Mouse (Mus musculus) bone marrow macrophage, adult 2 months (primary cell): ENCODE results near the gene Tatdn2. TPM values are rescaled to one million over a fixed set of nuclear protein-coding genes. Genes with fewer than 3 reads are reported as not detected.

ENCODE experiments used
- H3K27ac ChIP-seq: 2 replicates; pipeline ENCODE4 v1.5.1; 2012; ENCODE audit warnings: low read depth, low read length; ENCODE audit not compliant: insufficient read depth
- H3K4me1 ChIP-seq: 2 replicates; pipeline ENCODE4 v1.6.1; 2012; ENCODE audit warnings: low read length; ENCODE audit not compliant: control insufficient read depth, insufficient read depth
- H3K4me3 ChIP-seq: 2 replicates; pipeline ENCODE4 v1.5.1; 2012; ENCODE audit warnings: mild to moderate bottlenecking, low read length, moderate library complexity; ENCODE audit not compliant: insufficient read depth
- CTCF ChIP-seq: IDR thresholded peaks from 2 replicates; pipeline ENCODE4 v1.5.1; 2012; ENCODE audit warnings: low read depth, mild to moderate bottlenecking, low read length, moderate library complexity
- POLR2A ChIP-seq: IDR thresholded peaks from 2 replicates; pipeline ENCODE4 v1.6.1; 2012; ENCODE audit warnings: mild to moderate bottlenecking, low read depth, low read length, borderline replicate concordance
- polyA plus RNA-seq: library from polyadenylated mRNA; stranded (reverse); fragments of >200 nt; gene quantifications from 2 replicates; pipeline ENCODE4 v1.2.4, GENCODE M21; 2012; ENCODE audit not compliant: missing spikeins, insufficient read depth, insufficient read length

Tatdn2 gene
- 27.9 and 32.1 TPM in 2 replicates for polyA plus RNA-seq

DNA sequence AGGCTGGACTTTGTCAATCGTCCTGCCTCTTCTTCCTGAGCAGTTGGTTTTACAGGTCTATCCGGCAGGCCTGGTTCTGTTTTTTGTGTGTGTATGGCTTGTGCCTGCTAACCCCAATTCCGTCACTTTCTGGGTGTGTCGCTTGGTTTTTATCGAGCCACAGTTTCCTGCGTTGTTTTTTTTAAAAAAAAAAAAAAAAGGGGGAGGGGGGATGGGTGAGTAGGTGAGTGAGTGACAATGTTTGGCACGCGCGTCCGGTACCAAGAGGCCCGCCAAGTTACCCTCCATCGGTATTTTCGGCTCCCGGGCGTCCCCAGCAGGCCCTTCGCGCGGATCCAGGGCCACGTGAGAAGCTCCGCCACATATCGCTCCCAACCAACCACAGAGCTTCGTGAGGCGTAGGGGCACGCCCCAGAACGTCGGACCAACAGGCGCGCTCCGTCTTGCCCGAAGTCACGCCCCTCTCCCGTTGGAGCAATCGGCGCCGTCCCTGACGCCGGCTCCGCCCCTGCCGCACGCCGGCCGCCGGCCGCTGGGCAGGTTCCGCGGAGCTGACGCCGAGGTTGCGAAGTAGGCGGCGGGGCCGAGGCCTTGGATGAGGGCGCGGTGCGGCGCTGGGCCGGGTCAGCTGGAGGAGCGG, at the start of gene Tatdn2:
TSS of gene Tatdn2 (plus strand) at position 469 of the 640 bp plus-strand sequence.
- no peak for TF ChIP-seq CTCF
- TF ChIP-seq POLR2A, result no peak
- Histone ChIP-seq H3K27ac (peak within 1 kb of the TSS; percentile 86), H3K4me3 (peak within 1 kb of the TSS; percentile 72), H3K4me1 (peaks cover 49% of the 10 kb centered on the region)

DNA sequence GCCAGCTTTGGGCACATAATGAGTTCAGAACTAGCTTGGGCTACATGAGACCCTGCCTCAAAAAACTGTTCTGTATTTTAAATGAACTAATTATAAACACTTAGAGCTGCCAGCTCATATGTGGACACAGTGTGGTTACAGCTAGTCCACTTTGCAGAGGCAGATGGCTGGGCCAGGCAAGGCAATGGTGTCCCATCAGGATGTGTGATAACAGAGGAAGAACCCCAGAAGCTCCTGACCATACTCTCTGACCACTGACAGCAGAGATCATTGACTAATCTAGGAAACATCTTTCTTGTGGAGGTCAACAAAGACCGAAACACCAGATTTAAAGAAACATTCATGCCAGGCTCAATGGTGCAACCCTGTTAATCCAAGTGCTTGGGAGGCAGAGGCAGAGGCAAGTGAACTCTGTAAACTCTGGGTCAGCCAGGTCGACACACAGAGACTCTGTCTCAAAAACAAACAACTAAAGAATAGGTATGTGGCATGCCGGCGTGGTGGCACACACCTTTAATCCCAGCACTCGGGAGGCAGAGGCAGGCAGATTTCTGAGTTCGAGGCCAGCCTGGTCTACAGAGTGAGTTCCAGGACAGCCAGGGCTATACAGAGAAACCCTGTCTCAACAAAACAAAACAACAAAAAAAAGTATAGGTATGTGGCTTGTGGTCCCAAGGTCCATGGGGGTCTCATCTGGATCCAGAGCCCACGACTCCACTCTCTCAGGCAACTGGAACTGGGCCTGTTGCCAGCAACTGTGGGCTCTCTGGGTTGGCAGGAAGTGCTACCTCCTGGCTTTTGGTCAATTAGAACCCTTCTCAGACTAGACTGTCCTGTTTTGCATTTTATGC, 47.3 kb upstream of the Tatdn2 start:
- Histone ChIP-seq H3K4me3 (no peak overlapping the region), H3K27ac (peak overlapping the region; percentile 77), H3K4me1 (peaks cover 65% of the 10 kb centered on the region)
- TF ChIP-seq POLR2A (no peak), CTCF (no peak)

DNA sequence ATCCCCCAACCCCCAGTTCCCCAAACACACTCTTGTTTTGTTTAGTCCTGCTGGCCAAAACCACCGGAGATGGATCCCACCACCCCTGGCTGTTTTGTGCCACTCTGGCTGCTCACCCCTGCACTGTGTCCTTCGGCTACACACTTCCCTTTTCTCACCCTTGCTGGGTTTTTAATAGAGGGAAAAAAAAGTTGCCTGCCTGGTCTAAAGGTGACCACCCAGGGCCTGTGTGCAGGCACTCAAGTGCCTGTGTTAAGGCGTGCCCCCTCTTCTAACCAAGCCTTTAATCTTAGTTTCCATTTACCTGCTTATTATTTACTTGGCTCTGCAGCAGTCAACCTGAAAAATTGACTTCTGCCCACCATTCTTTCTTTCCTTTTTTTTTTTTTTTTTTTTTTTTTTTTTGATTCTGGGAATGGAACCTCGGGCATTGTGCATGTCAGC, 46.6 kb upstream of the Tatdn2 start:
- peaks cover 68% of the 10 kb centered on the region for H3K4me1 ChIP-seq
- H3K4me3 ChIP-seq, result no peak overlapping the region
- H3K27ac ChIP-seq, result peak overlapping the region; percentile 77
- TF ChIP-seq CTCF (no peak), POLR2A (no peak)

DNA sequence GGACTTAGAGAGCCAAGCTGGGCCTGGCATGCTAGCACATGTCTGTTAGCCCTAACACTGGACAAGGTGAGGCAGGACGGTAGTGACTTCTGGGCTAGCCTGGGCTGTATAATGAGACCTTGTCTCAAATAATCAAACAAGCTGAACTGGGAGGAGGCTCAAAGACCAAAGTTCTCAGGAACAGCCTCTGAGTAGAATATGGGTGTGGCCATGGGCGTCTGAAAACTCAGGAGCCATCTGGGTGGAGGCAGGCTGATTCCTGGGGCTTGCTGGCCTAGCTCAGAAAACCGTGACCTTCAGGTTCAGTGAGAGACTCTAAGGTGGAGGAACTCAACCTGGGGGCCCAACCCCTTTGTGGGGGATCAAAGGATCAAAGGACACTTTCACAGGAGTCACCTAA, 45.2 kb upstream of the Tatdn2 start:
- TF ChIP-seq CTCF, result no peak
- TF ChIP-seq POLR2A, result no peak
- H3K4me1 ChIP-seq, result peaks cover 61% of the 10 kb centered on the region
- H3K27ac ChIP-seq, result no peak overlapping the region
- H3K4me3 ChIP-seq, result no peak overlapping the region

DNA sequence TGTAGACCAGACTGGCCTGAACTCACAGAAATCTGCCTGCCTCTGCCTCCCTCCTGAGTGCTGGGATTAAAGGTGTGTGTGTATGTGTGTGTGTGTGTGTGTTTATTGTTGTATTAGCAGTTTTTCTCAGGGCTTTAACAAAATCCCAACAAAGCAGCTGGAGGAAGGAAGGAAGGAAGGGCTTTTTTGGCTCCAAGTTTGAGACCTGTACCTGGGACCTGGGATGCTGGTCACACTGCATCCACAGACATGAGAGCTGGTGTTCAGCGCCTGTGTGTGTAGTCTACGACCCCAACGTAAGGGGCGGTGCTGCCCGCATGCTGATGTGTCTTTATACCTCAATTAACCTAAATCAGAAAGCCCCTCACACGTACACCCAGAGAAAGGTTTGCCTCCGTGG, 43.3 kb upstream of the Tatdn2 start:
- Histone ChIP-seq H3K4me3 (no peak overlapping the region), H3K4me1 (peaks cover 77% of the 10 kb centered on the region), H3K27ac (peak overlapping the region; percentile 76)
- TF ChIP-seq POLR2A (no peak), CTCF (no peak)

DNA sequence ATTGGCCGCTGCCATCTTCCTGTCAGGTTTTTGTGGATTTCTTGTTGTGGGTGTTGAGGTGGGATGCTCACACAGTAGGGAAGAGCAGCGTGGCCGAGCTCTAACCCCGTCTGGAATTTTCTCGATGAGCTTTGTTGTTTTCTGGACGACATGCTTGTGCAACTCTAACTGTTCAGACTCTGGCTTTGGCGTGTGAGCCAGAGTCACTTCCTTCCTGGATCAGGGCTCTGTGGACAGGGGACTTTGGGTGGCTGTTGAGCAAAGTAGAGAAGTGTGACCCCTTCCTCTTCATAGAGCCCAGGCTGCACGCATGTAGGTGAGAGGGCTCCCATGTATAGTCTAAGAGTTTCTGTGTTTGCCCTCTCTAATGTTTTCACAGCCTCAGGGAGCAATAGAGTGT, 42.7 kb upstream of the Tatdn2 start:
- peaks cover 76% of the 10 kb centered on the region for H3K4me1 ChIP-seq
- H3K27ac ChIP-seq, result peak overlapping the region; percentile 76
- H3K4me3 ChIP-seq, result no peak overlapping the region
- TF ChIP-seq POLR2A (no peak), CTCF (no peak)

DNA sequence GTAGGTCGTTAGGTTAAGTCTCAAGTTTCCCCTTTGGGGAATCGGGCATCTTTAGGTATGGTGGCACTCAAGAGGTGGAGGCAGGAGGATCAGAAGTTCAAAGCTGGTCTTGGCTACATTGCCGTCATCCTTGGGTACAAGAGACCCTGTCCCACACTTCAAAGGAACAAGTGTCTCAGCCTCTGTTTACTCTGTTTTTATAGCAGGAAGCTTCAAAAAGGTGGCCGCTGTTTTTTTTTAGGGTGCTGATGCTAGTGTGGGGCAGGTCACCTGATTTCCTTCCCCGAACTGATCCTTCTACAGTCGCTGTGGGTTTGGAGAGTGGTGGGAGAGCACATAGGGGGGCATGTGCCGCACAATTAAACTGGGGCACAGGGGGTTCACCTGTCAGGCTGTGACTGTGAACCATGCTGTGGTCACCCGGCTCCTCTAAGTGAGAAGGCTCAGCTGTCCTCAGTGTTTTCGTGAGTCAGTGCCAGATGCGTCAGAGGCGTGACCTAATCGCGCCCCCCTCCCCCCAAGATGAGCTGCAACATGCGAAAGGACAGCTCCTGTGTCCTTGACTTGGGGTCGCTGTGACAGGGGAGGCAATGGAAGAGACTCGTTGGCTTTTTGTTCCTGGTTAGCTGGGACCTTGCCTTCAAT, 42.0 kb upstream of the Tatdn2 start:
- Histone ChIP-seq H3K4me3 (no peak overlapping the region), H3K4me1 (peaks cover 72% of the 10 kb centered on the region), H3K27ac (peak overlapping the region; percentile 76)
- TF ChIP-seq CTCF (no peak), POLR2A (no peak)

DNA sequence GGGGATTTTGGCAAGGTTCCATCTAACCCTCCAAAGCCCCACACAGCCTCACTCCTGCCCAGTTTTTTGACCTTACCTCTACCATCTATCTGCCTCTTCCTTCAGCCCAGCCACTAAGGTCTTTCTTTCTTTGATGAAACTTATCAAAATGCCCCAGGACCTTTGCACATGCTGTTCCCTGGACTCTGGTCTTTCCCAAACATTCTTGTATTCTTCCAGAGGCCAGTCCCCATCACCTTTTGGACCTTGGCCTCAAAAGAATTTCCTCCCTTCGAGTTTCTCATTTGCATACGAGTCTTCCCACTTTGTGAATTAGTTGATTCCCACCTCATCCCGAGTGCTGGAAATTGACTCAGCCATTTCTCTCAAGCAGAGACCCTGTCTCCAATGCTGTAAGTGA, 41.4 kb upstream of the Tatdn2 start:
- Histone ChIP-seq H3K4me3 (no peak overlapping the region), H3K4me1 (peaks cover 73% of the 10 kb centered on the region), H3K27ac (no peak overlapping the region)
- TF ChIP-seq POLR2A (no peak), CTCF (no peak)

DNA sequence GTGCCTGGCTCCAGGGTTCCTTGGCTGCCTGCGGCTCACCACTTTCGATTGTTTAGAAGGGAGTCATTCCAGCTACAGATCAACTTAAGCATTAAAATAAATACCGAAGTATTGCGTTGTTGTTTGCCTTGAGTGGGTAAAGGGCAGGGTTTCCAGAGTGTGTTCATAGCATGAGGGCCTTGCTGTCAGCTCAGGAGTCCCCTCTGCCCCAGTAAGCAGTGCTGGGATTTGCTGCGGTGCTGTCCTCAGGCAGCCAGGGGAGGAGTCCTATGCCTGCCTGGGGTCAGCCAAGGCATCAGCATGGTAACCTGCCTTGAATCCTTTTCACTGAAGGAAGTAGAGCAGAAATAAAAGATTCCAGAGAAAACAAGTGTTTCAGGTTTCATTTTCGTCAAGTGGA, 40.0 kb upstream of the Tatdn2 start:
- peaks cover 73% of the 10 kb centered on the region for H3K4me1 ChIP-seq
- TF ChIP-seq CTCF (no peak), POLR2A (no peak)
- H3K4me3 ChIP-seq, result no peak overlapping the region
- peak overlapping the region; percentile 9; the same call in 1 of the 2 replicates for H3K27ac ChIP-seq

DNA sequence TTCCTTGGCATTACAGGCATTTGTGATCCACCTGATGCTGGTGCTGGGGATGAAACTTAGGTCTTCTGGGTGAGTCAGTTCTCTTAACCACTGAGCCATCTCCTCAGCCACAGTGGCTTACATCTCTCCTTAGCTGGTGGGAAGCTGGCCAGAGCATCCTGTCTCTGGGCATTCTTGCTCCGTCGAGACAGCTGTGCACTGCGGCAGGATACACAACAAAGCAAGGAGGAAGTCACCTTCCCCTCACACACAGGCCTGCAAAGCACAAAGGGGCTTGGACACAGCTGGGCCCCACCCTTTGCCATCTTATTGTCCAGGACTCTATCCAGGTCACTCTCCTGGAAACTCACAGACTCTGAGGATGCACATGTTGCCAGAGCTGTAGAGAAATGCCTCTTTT, 38.6 kb upstream of the Tatdn2 start:
- TF ChIP-seq CTCF (no peak), POLR2A (no peak)
- peaks cover 78% of the 10 kb centered on the region for H3K4me1 ChIP-seq
- no peak overlapping the region for H3K4me3 ChIP-seq
- H3K27ac ChIP-seq, result 0 out of 2 replicates have a peak overlapping the region, but pooled peaks have one; percentile 19
